Mouse (Mus musculus) retina, embryonic 14.5 days (tissue): ENCODE data around the gene Ptbp1.
"Not testable (repeated sequence)": the region's sequence is repeated elsewhere in the genome, so short reads cannot be mapped to it uniquely, and the experiment has no call there.

Source experiments
- DNase-seq: peaks from one replicate; pipeline ENCODE4 v3.0.0-alpha.2; 2015; ENCODE audit warnings: low spot score

Ptbp1 gene

GRCm38 (mm10) chr10:79884446-79884845, 30.2 kb downstream of the Ptbp1 start:
- no peak for DNase-seq

GRCm38 (mm10) chr10:79884938-79885337, 30.7 kb downstream of the Ptbp1 start:
- DNase-seq = not testable (repeated sequence)

- DNase-seq = no peak
Observed at GRCm38 (mm10) chr10:79886054-79886453, 31.8 kb downstream of the Ptbp1 start, which contains the start of gene Elane. Gene Elane (plus strand): TSS chr10:79886247.

- DNase-seq = no peak
Observed at GRCm38 (mm10) chr10:79886611-79887010, 32.4 kb downstream of the Ptbp1 start.

GRCm38 (mm10) chr10:79889386-79889785, 35.2 kb downstream of the Ptbp1 start:
- no peak for DNase-seq

GRCm38 (mm10) chr10:79890670-79891069, 36.4 kb downstream of the Ptbp1 start, which contains the start of gene Cfd:
Gene Cfd (plus strand): TSS chr10:79890853.
- DNase-seq = no peak

- peak; percentile 89 for DNase-seq
Observed at GRCm38 (mm10) chr10:79892451-79893118, 38.4 kb downstream of the Ptbp1 start.

- no peak for DNase-seq
Observed at GRCm38 (mm10) chr10:79896306-79896705, 42.1 kb downstream of the Ptbp1 start.

- no peak for DNase-seq
Observed at GRCm38 (mm10) chr10:79896814-79897213, 42.6 kb downstream of the Ptbp1 start.

- DNase-seq = no peak
Observed at GRCm38 (mm10) chr10:79897316-79898245, 43.4 kb downstream of the Ptbp1 start.

- peak; percentile 92 for DNase-seq
Observed at GRCm38 (mm10) chr10:79900951-79901410, 46.8 kb downstream of the Ptbp1 start.

GRCm38 (mm10) chr10:79906712-79907111, 52.5 kb downstream of the Ptbp1 start:
- DNase-seq = no peak

- no peak for DNase-seq
Observed at GRCm38 (mm10) chr10:79907415-79907814, 53.2 kb downstream of the Ptbp1 start.

- peak; percentile 98 for DNase-seq
Observed at GRCm38 (mm10) chr10:79908167-79909091, 54.2 kb downstream of the Ptbp1 start, which contains the start of gene Med16. Gene Med16 (minus strand): TSS chr10:79908923.

- no peak for DNase-seq
Observed at GRCm38 (mm10) chr10:79909092-79909922, 55.1 kb downstream of the Ptbp1 start.

GRCm38 (mm10) chr10:79910556-79910955, 56.3 kb downstream of the Ptbp1 start, which contains the start of gene Gm26602:
Gene Gm26602 (plus strand): TSS chr10:79910856.
- no peak for DNase-seq

- no peak for DNase-seq
Observed at GRCm38 (mm10) chr10:79912412-79912811, 58.2 kb downstream of the Ptbp1 start.
